Mouse (Mus musculus): ENCODE data around the gene Epb41l4b. TPM values are rescaled to one million over a fixed set of nuclear protein-coding genes. Genes with fewer than 3 reads are reported as not detected.

The Epb41l4b gene
- total and polyA plus RNA-seq, 2 experiments from 2014 or later, result 4.2 to 14.7 TPM

DNA sequence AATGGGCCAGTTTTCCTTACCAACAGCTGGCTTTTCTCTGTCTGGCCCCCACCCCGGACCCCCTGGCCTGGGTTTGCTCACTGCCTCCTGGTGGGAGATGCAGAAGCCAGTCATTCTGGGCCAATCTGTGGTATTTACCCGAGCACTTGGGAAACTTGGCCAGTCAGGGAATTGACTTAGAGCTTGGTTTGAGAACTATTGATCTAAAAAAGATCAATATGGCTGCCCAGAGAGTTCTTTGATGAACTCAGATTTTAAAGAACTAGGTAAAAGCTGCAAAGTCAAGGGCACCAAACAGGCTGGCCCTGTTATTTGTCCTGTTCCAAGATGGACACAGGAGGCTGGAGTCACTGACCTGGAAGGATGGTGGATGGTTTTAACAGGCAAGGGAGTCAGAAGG lies 84.6 kb downstream of the Epb41l4b start:
- 86% methylated on average over 2 of the region's 2 CpGs for WGBS
- no peak for DNase-seq (ENCODE audit: low spot score)
- no peak overlapping the region for H3K27ac ChIP-seq
- H3K4me1 ChIP-seq (ENCODE audit: insufficient read depth, low read length), result no peaks in the 10 kb centered on the region
- no peaks in the 10 kb centered on the region for H3K9me3 ChIP-seq (ENCODE audit: low read length)
- TF ChIP-seq CTCF (IDR thresholded peaks at IDR 0.05; ENCODE audit: low read depth), result no peak
- no peaks in the 10 kb centered on the region for H3K27me3 ChIP-seq (ENCODE audit: insufficient read depth, low read length)
- H3K4me3 ChIP-seq (ENCODE audit: low read length), result no peak overlapping the region
- H3K4me2 ChIP-seq (ENCODE audit: low read depth, low read length), result no peak overlapping the region
- H3K36me3 ChIP-seq (ENCODE audit: insufficient read depth, low read length), result no peaks in the 10 kb centered on the region
- no peak overlapping the region for H3K9ac ChIP-seq (replicated peaks; ENCODE audit: low read length)
- no peak for ATAC-seq

DNA sequence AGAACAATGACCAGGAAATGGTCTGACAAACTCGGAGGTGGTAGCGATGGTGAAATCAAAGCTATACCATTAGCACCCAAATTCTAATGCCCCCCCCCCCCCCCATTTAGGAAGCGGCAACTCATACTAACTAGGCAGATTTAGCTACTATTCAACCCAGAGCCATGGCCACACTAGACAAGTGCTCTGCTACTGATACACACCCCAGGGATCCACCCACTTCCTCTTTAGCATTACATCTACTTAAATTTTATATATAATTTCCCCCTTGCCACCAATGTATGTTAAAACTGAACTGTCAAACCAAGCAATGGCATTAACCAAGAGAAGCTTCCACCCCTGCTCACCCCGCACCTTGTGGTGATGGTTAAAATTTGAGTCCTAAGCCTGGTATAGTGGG lies 85.6 kb downstream of the Epb41l4b start:
- no peak for DNase-seq (ENCODE audit: low spot score)
- no peaks in the 10 kb centered on the region for H3K27me3 ChIP-seq (ENCODE audit: insufficient read depth, low read length)
- H3K27ac ChIP-seq, result no peak overlapping the region
- no peaks in the 10 kb centered on the region for H3K9me3 ChIP-seq (ENCODE audit: low read length)
- no peaks in the 10 kb centered on the region for H3K36me3 ChIP-seq (ENCODE audit: insufficient read depth, low read length)
- no peaks in the 10 kb centered on the region for H3K4me1 ChIP-seq (ENCODE audit: insufficient read depth, low read length)
- 95% methylated on average over 4 of the region's 4 CpGs for WGBS
- H3K4me2 ChIP-seq (ENCODE audit: low read depth, low read length), result no peak overlapping the region
- no peak for ATAC-seq
- H3K4me3 ChIP-seq (ENCODE audit: low read length), result no peak overlapping the region
- no peak overlapping the region for H3K9ac ChIP-seq (replicated peaks; ENCODE audit: low read length)
- TF ChIP-seq CTCF (IDR thresholded peaks at IDR 0.05; ENCODE audit: low read depth), result no peak

DNA sequence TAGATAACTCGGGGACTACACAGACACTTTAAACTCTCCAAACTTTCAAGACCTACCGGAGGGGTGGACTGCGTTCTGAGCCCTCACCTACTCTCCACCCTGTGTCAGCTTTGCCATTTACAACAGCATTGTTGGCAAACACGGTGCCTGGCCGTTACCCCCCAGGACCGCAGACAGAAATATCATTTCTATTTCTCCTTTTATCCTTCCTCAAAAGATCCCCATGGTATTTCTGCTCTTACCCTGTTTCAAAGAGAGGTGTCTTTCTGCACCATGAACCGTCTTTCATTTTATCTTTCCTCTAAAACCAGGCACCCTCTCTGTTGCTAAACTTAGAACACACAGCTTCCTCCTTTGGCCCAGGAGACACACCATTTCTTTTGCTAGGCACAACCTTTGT lies 87.6 kb downstream of the Epb41l4b start:
- Histone ChIP-seq H3K27ac (no peak overlapping the region), H3K9ac (replicated peaks; ENCODE audit: low read length) (no peak overlapping the region), H3K4me1 (ENCODE audit: insufficient read depth, low read length) (no peaks in the 10 kb centered on the region), H3K27me3 (ENCODE audit: insufficient read depth, low read length) (no peaks in the 10 kb centered on the region), H3K4me2 (ENCODE audit: low read depth, low read length) (no peak overlapping the region), H3K36me3 (ENCODE audit: insufficient read depth, low read length) (no peaks in the 10 kb centered on the region), H3K4me3 (ENCODE audit: low read length) (no peak overlapping the region), H3K9me3 (ENCODE audit: low read length) (no peaks in the 10 kb centered on the region)
- no peak for DNase-seq (ENCODE audit: low spot score)
- no peak for TF ChIP-seq CTCF (IDR thresholded peaks at IDR 0.05; ENCODE audit: low read depth)
- ATAC-seq, result no peak
- 73% methylated on average over 7 of the region's 7 CpGs for WGBS

DNA sequence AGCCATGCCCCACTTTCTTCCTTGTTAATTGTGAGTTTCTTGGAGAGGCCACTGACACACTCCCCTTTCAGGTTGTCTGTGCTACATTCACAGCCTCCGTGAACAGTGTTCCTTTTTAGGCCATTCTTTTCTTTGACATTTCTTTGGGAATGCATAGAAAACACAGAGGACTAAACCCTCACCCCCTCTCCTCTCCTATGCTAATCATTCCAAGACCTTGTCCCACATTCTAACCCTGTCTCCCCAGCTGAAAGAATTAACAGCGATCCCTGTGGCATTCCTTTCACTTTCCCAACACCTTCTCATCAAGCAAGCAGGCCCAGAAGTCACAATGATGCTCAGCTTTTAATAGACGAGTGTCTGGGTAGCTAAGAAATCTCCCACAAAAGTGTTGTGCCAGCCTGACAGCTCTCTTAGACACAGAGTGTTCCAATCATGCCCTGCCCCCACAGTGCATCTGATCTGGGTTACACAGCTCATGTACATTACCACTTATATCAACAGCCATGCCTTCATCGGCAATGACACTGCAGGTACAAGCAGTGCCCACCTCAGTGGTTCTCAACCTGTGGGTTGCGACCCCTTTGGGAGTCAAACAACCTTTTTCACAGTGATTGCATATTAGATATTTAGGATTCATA lies 93.8 kb downstream of the Epb41l4b start:
- Histone ChIP-seq H3K4me1 (ENCODE audit: insufficient read depth, low read length) (no peaks in the 10 kb centered on the region), H3K27ac (no peak overlapping the region), H3K4me3 (ENCODE audit: low read length) (no peak overlapping the region), H3K9me3 (ENCODE audit: low read length) (0 out of 2 replicates have a peak, but pooled peaks cover 1% of the 10 kb centered on the region), H3K36me3 (ENCODE audit: insufficient read depth, low read length) (no peaks in the 10 kb centered on the region), H3K27me3 (ENCODE audit: insufficient read depth, low read length) (no peaks in the 10 kb centered on the region), H3K9ac (replicated peaks; ENCODE audit: low read length) (no peak overlapping the region), H3K4me2 (ENCODE audit: low read depth, low read length) (no peak overlapping the region)
- no peak for ATAC-seq
- no peak for TF ChIP-seq CTCF (IDR thresholded peaks at IDR 0.05; ENCODE audit: low read depth)
- no peak for DNase-seq (ENCODE audit: low spot score)
- WGBS, result 54% methylated on average over 5 of the region's 5 CpGs

DNA sequence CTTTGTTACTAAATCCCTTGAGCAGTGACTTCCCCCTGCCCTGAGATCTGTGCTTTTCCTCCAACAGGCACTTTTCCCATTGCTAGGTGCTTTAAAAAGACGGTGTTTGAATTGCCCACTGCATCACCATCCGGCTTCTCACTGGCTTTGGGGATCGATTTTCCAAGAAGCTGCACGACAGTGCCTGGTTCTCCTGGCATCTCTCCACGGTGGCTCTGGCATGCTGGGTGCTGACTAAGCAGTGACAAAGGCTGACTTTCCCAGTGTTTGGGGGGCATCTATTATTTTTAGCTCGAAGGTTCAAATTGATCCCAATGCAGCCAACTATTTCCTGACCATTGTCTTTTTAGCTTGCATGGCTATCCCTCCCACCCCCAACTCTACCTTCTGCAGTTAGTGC lies 94.7 kb downstream of the Epb41l4b start:
- peak; percentile 27 for DNase-seq (ENCODE audit: low spot score)
- no peak for ATAC-seq

DNA sequence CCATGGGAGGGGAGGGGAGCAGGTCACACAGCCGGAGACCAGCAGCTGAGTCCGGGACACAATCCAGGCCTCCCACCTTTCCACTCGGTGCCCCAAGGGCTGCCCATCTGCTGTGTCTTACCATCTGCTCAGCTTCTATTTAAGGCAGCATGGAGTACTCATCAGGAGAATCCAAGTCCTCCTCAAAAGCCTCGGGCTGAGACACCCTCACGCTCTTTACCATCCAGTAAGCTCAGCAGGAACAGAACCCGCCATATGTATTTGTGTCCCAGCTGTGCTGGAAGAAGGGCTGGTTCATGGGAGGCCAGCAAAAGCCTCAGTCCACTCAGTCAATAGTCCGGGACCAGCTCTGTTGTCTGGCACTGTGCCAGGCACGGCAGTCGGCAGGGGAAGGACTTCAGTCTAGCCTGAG lies 97.1 kb downstream of the Epb41l4b start:
- H3K27me3 ChIP-seq (ENCODE audit: insufficient read depth, low read length), result no peaks in the 10 kb centered on the region
- H3K9me3 ChIP-seq (ENCODE audit: low read length), result 0 out of 2 replicates have a peak, but pooled peaks cover 3% of the 10 kb centered on the region
- ATAC-seq, result peak; percentile 65
- H3K4me1 ChIP-seq (ENCODE audit: insufficient read depth, low read length), result no peaks in the 10 kb centered on the region
- no peaks in the 10 kb centered on the region for H3K36me3 ChIP-seq (ENCODE audit: insufficient read depth, low read length)
- H3K4me3 ChIP-seq (ENCODE audit: low read length), result no peak overlapping the region
- no peak overlapping the region for H3K4me2 ChIP-seq (ENCODE audit: low read depth, low read length)
- WGBS, result 30% methylated on average over 9 of the region's 9 CpGs
- TF ChIP-seq CTCF (IDR thresholded peaks at IDR 0.05; ENCODE audit: low read depth), result no peak
- no peak overlapping the region for H3K27ac ChIP-seq
- peak; percentile 72 for DNase-seq (ENCODE audit: low spot score)
- H3K9ac ChIP-seq (replicated peaks; ENCODE audit: low read length), result no peak overlapping the region

More for the DNA sequence above, 94.7 kb downstream of the Epb41l4b start:
- Histone ChIP-seq H3K36me3 (ENCODE audit: insufficient read depth, low read length) (no peaks in the 10 kb centered on the region), H3K4me2 (ENCODE audit: low read depth, low read length) (no peak overlapping the region), H3K27ac (no peak overlapping the region), H3K4me1 (ENCODE audit: insufficient read depth, low read length) (no peaks in the 10 kb centered on the region), H3K9ac (replicated peaks; ENCODE audit: low read length) (no peak overlapping the region), H3K4me3 (ENCODE audit: low read length) (no peak overlapping the region), H3K9me3 (ENCODE audit: low read length) (0 out of 2 replicates have a peak, but pooled peaks cover 3% of the 10 kb centered on the region), H3K27me3 (ENCODE audit: insufficient read depth, low read length) (no peaks in the 10 kb centered on the region)
- no peak for TF ChIP-seq CTCF (IDR thresholded peaks at IDR 0.05; ENCODE audit: low read depth)
- 16% methylated on average over 6 of the region's 6 CpGs for WGBS

DNA sequence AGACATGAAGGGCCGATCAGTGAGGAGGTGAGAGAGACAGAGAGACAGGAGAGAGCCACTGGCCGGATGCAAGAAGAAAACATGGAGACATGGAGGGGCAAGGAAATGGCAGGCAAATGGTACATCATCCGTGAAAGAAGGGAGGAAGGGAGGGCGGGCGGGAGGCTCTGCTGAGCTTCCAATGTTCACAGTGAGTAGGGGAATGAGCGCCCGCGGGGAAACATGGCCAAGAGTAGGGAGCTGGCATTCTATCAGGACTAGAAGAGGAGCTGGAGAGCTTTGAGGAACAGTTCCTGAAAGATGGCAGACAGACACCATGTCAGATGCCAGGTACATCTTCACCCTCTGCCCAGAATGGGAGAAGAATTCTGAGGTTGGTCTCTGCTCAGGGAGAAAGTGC lies 99.6 kb downstream of the Epb41l4b start:
- H3K9ac ChIP-seq (replicated peaks; ENCODE audit: low read length), result no peak overlapping the region
- H3K27me3 ChIP-seq (ENCODE audit: insufficient read depth, low read length), result no peaks in the 10 kb centered on the region
- no peak overlapping the region for H3K27ac ChIP-seq
- 0 out of 2 replicates have a peak, but pooled peaks cover 3% of the 10 kb centered on the region for H3K9me3 ChIP-seq (ENCODE audit: low read length)
- WGBS, result 91% methylated on average over 8 of the region's 8 CpGs
- no peaks in the 10 kb centered on the region for H3K36me3 ChIP-seq (ENCODE audit: insufficient read depth, low read length)
- ATAC-seq (no peak), DNase-seq (ENCODE audit: low spot score) (no peak)
- TF ChIP-seq CTCF (IDR thresholded peaks at IDR 0.05; ENCODE audit: low read depth), result no peak
- peaks cover 9% of the 10 kb centered on the region; the same call in 1 of the 2 replicates for H3K4me1 ChIP-seq (ENCODE audit: insufficient read depth, low read length)
- H3K4me3 ChIP-seq (ENCODE audit: low read length), result no peak overlapping the region
- H3K4me2 ChIP-seq (ENCODE audit: low read depth, low read length), result no peak overlapping the region
